Mouse (Mus musculus) heart, postnatal 0 days (tissue): ENCODE results near the gene Lat. TPM values are rescaled to one million over a fixed set of nuclear protein-coding genes. Genes with fewer than 3 reads are reported as not detected.

ENCODE experiments used
- ATAC-seq: fragments of 200-750 bp; cut with Nextera tagmentation; 2 replicates; pipeline ENCODE4 v1.8.0; 2017; ENCODE audit warnings: low read depth, moderate number of reproducible peaks, moderate library complexity; ENCODE audit not compliant: insufficient read depth
- DNase-seq: peaks from one replicate; pipeline ENCODE4 v3.0.0-alpha.2; 2016; ENCODE audit warnings: low spot score
- H3K27ac ChIP-seq: fragments of 300-500 bp; sonication (generic); 2 replicates; pipeline ENCODE4 v1.5.1; 2014; ENCODE audit warnings: low read depth, mild to moderate bottlenecking
- H3K27me3 ChIP-seq: fragments of 300-500 bp; sonication (generic); 2 replicates; pipeline ENCODE4 v1.6.1; 2014; ENCODE audit warnings: low read length, mixed read lengths; ENCODE audit not compliant: control insufficient read depth, insufficient read depth
- H3K36me3 ChIP-seq: fragments of 300-500 bp; sonication (generic); replicated peaks from 2 replicates; pipeline ENCODE4 v1.6.1; 2014; ENCODE audit warnings: low read length, mixed read lengths; ENCODE audit not compliant: control insufficient read depth, insufficient read depth
- H3K4me1 ChIP-seq: fragments of 300-500 bp; sonication (generic); 2 replicates; pipeline ENCODE4 v1.6.1; 2014; ENCODE audit warnings: antibody characterized with exemption; ENCODE audit not compliant: control insufficient read depth, insufficient read depth
- H3K4me2 ChIP-seq: fragments of 300-500 bp; sonication (generic); 2 replicates; pipeline ENCODE4 v1.6.1; 2014; ENCODE audit warnings: low read depth, mild to moderate bottlenecking, low read length, moderate library complexity
- H3K4me3 ChIP-seq: fragments of 300-500 bp; sonication (generic); 2 replicates; pipeline ENCODE4 v1.5.1; 2014; ENCODE audit warnings: low read depth, low read length
- H3K9ac ChIP-seq: fragments of 300-500 bp; sonication (generic); replicated peaks from 2 replicates; pipeline ENCODE4 v1.6.1; 2014; ENCODE audit warnings: low read depth, low read length, mixed read lengths
- H3K9me3 ChIP-seq: fragments of 300-500 bp; sonication (generic); replicated peaks from 2 replicates; pipeline ENCODE4 v1.6.1; 2016; ENCODE audit warnings: low read length; ENCODE audit not compliant: control insufficient read depth
- CTCF ChIP-seq: IDR thresholded peaks from 2 replicates; pipeline ENCODE4 v1.5.1; 2016; ENCODE audit warnings: antibody characterized with exemption, control low read depth, low read depth
- EP300 ChIP-seq: IDR thresholded peaks from 2 replicates; pipeline ENCODE4 v1.6.1; 2016; ENCODE audit warnings: antibody characterized with exemption, low read depth
- WGBS: fragments of 180-500 bp; shearing (Covaris S2); extraction: QIAGEN DNeasy Blood & Tissue Kit; methylation state at CpG from one replicate; pipeline ENCODE4 v1.1.7; 2014; 5-methylcytosine and 5-hydroxymethylcytosine counted together
- polyA plus RNA-seq: library from polyadenylated mRNA; unstranded; fragments of >200 nt; fragmentation: Nextera tagmentation; extraction: Ambion mirVana; gene quantifications from 2 replicates; pipeline ENCODE4 v1.2.1, GENCODE M21; 2015
- total RNA-seq: library from RNA; depleted of rRNA; stranded (reverse); fragments of >200 nt; gene quantifications from 2 replicates; pipeline ENCODE4 v1.2.3, GENCODE M21; 2014; ENCODE audit warnings: low replicate concordance

The Lat gene
- total and polyA plus RNA-seq, 2 experiments from 2014 or later, result 0.73 to 0.75 TPM

DNA sequence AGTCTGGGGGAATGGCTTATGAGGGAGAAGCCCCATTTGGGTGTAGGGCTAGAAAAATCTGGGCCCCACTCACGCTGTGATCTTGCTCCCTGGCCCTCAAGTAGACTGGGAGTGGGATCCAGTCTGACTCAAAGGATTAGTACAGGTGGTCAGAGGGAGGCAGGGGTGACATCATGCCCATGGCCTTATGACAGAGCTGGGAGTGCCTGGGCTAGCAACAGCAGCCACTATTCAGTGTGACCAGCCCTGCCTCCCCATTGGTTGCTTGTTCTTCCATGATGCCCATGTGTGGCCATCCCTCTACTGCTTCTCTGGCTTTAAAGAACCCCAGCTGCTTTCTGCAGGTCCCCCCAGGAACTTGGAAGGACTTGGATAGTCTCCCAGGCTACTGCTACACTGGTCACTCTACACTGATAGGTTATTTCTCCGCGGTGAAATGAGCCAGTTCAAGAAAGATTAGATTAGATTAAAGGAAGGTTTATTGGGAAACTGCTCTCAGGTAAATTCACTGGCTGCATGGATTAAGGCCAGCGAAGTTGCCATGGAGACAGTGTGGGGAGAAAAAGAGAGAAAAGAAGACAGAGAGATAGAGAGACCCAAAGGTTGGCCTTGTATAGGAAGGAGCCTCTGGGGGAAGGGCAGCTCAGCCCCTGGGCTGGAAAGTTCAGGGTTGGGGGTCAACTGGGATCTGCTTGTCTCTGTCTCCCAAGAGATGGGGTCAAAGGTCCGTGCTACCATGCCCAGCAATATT lies 13.3 kb downstream of the Lat start:
- ATAC-seq (no peak), DNase-seq (no peak)
- Histone ChIP-seq H3K4me3 (no peak overlapping the region), H3K9me3 (no peaks in the 10 kb centered on the region), H3K27me3 (no peaks in the 10 kb centered on the region), H3K27ac (no peak overlapping the region), H3K36me3 (no peaks in the 10 kb centered on the region), H3K9ac (no peak overlapping the region), H3K4me2 (no peak overlapping the region), H3K4me1 (no peaks in the 10 kb centered on the region; the same call in 1 of the 2 replicates)
- TF ChIP-seq CTCF (no peak), EP300 (no peak)
- 48% methylated on average over 5 of the region's 5 CpGs for WGBS

DNA sequence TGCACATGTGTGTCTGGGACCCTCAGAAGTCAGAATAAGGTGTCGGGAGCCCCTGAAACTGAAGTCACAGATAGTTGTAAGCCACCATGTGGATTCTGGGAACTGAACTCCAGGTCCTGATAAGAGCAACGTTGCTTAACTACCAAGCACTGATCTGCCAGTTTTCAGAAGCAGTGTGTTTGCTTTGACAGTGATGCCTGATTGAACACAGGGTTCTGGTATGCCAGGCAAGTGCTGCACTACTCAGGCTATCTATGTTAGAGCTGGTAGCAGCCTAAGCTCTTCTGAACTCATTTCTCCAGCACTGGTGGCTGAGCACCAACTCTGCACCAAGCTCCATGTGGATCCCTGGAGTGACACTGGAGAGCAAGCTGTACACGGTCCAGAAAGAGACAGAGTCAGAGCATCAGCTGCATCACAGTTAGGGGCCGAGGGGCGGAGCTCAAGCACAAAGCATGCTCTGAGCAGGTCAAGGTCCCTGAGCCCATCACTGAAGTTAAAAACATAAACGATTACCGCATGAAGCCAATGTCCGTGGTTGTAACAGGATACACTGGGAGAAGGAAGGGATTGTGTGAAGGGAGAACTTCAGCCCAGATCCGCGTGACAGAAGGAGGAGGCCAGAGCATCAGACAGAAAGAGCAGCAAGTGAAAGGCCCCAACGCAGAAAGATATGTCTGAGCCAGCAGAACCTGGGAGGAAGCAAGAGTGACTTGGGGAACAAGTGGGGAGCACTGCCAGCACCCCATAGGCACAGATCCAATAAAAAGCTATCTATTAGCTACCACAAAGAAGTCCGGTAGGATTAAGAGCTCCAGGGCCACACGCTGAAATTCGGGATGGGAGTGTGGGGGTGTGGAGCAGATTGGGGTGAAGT lies 14.4 kb downstream of the Lat start:
- Histone ChIP-seq H3K27ac (no peak overlapping the region), H3K4me1 (no peaks in the 10 kb centered on the region; the same call in 1 of the 2 replicates), H3K9me3 (no peaks in the 10 kb centered on the region), H3K36me3 (no peaks in the 10 kb centered on the region), H3K4me3 (no peak overlapping the region), H3K9ac (no peak overlapping the region), H3K4me2 (no peak overlapping the region), H3K27me3 (no peaks in the 10 kb centered on the region)
- 43% methylated on average over 14 of the region's 14 CpGs for WGBS
- DNase-seq, result peak; percentile 44
- TF ChIP-seq EP300 (no peak), CTCF (no peak)
- ATAC-seq, result peak; percentile 64

DNA sequence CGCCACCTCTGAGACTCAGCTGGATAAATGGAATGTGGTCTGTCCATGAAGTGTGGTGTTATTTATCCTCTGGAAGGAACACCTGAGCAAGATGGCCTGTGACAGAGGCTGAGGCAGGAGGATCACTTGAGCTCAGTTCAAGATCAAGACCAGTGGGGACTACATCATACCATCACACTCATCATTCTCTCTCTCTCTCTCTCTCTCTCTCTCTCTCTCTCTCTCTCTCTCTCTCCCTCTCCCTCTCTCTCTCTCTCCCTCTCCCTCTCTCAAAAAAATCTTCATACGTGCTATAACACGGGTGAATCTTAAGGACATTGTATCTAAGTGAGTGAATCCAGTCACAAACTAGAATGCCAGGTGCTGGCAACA lies 15.4 kb downstream of the Lat start:
- no peaks in the 10 kb centered on the region for H3K9me3 ChIP-seq
- DNase-seq (no peak), ATAC-seq (no peak)
- TF ChIP-seq CTCF (no peak), EP300 (no peak)
- no peaks in the 10 kb centered on the region; the same call in 1 of the 2 replicates for H3K4me1 ChIP-seq
- 65% methylated on average over 3 of the region's 3 CpGs for WGBS
- H3K4me3 ChIP-seq, result no peak overlapping the region
- H3K9ac ChIP-seq, result no peak overlapping the region
- H3K27me3 ChIP-seq, result no peaks in the 10 kb centered on the region
- no peak overlapping the region for H3K27ac ChIP-seq
- no peak overlapping the region for H3K4me2 ChIP-seq
- no peaks in the 10 kb centered on the region for H3K36me3 ChIP-seq

DNA sequence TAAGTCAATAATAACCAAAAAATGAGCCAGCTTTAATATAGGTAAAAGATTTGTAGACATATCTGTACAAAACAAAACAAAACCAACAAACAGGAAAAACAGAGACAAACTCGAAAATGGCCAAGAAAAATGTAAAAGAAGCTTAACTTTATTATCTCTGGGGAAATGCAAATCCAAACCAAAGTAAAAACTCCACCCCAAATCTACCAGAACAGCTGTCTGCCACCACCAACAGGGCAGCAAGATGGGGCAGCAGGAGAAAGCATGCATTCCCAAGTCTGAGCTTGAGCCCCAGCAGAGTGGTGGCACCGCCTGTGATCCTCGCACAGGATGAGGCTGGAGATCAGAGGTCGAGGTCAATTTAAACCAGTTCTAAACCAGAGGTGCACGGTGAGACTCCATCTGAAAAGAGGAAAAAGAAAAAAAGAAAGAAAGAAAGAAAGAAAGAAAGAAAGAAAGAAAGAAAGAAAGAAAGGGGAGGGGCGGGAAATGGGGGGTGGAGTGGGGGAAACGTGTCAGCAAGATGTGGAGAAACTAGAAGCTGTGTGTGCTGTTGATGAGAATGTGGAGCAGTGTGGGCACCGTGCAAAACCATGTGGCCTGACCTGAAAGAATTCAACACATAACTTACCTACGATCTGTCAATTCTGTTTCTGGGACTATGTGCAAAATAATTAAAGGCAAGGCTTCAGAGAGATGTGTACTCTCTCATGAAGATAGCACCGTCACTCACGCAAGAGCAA lies 15.9 kb downstream of the Lat start:
- Histone ChIP-seq H3K4me1 (no peaks in the 10 kb centered on the region; the same call in 1 of the 2 replicates), H3K27me3 (no peaks in the 10 kb centered on the region), H3K4me3 (no peak overlapping the region), H3K9ac (no peak overlapping the region), H3K36me3 (no peaks in the 10 kb centered on the region), H3K4me2 (no peak overlapping the region), H3K9me3 (no peaks in the 10 kb centered on the region), H3K27ac (no peak overlapping the region)
- DNase-seq (no peak), ATAC-seq (no peak)
- WGBS, result 65% methylated on average over 11 of the region's 11 CpGs
- TF ChIP-seq CTCF, result no peak
- TF ChIP-seq EP300, result no peak

DNA sequence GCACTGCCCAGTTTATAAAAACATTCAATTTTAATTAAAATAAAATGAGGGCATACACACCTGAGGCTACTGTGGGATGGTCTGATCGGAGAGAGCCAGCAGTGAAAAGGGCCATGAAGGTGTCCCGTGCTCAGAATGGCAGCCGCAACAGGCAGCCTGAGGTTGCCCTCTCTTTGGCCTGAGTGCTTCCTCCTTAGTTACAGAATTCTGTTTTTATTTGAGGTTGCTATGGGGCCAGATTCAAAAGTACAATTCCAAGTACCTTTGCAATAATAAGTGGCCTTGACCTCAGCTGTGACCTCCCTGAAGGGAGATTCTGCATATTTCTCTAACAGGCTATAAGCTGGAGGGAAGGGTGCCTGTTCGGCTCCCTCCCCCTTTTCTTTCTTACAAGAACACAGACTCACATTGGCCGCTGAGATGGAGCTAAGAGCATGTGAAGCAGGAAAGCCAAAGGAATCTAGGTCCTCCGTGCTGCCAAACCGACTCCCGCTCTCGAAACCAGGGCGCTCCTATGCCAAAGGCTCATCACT lies 17.9 kb downstream of the Lat start:
- no peak for ATAC-seq
- Histone ChIP-seq H3K4me2 (no peak overlapping the region), H3K4me3 (no peak overlapping the region), H3K9ac (no peak overlapping the region), H3K9me3 (no peaks in the 10 kb centered on the region), H3K36me3 (no peaks in the 10 kb centered on the region), H3K27me3 (no peaks in the 10 kb centered on the region), H3K4me1 (no peaks in the 10 kb centered on the region; the same call in 1 of the 2 replicates), H3K27ac (no peak overlapping the region)
- no peak for DNase-seq
- TF ChIP-seq CTCF (no peak), EP300 (no peak)
- 52% methylated on average over 10 of the region's 10 CpGs for whole genome bisulfite sequencing
